Mouse (Mus musculus): ENCODE measurements around the gene Tubb4b. TPM values are rescaled to one million over a fixed set of nuclear protein-coding genes. Genes with fewer than 3 reads are reported as not detected.
"Not testable (repeated sequence)": the region's sequence is repeated elsewhere in the genome, so short reads cannot be mapped to it uniquely, and the experiment has no call there.

Gene Tubb4b
- 100 to 1,000 TPM; 415 to 442 TPM for total RNA-seq (2021)

- DNase-seq: no peak
Observed at GRCm38 (mm10) chr2:25224492-25224765, at the start of gene Tubb4b. Gene Tubb4b, minus strand, starts transcription at chr2:25224702.

GRCm38 (mm10) chr2:25273010-25273409, 48.5 kb upstream of the Tubb4b start:
- no peak for DNase-seq

GRCm38 (mm10) chr2:25272515-25272914, 48.0 kb upstream of the Tubb4b start:
- no peak for DNase-seq

DNA sequence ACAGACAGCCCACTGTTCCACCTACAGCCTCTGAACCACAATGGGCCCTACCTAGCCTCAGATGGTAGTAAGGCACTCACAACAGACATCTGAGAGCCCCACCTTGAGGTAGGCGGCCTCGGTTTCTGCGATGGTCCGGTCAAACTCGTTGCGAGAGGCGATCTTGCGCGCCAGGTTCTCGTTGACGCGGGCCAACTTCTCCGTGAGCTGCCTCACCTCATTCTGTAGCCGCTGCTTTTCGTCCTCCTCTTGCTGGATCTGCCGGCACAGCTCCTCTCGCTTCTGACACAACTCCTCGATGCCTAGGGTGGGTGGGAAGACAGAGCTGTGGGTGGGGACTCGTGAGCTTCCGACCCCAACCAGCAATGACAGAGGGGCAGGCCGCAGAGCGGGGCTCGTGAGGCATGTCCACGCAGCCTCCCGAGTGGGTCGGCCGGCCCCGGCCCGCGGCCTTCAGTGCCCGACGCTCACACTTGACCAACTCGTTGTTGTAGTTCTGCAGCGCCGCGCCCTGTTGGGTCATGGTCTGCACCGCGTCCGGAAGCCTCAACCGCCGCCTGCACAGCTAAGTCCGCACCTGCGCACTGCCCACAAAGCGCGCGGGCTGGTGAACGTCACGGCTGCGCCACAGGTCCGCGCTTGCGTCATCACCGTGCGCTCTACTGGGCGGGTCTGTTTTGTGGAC, 47.5 kb upstream of the Tubb4b start, which contains the start of the genes Ssna1 and Anapc2:
Gene Ssna1, minus strand, starts transcription at position 612 of the 685 bp plus-strand sequence.
Gene Anapc2, plus strand, starts transcription at position 652 of the 685 bp plus-strand sequence.
- peak; percentile 98 for DNase-seq

GRCm38 (mm10) chr2:25267746-25268309, 43.3 kb upstream of the Tubb4b start:
- DNase-seq: no peak

DNA sequence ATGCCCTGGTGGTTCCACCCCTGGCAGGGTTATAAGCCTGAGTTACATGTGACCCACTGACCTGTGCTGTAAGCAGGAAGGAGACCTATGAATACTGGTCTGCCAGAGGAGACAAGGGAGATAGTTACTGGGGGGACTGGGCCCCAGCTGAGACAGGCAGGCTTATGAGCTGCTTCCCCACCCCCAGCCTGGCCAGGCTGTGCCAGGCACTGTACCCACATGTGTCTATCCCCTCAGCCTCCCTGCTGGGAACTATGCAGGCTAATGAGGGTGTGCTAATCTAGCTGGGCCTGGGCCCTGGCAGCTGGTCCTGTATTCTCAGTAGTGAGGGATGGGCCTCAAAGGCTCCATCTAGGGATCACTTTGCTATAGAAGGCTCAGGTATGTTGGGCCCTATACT, 42.7 kb upstream of the Tubb4b start:
- no peak for DNase-seq

DNA sequence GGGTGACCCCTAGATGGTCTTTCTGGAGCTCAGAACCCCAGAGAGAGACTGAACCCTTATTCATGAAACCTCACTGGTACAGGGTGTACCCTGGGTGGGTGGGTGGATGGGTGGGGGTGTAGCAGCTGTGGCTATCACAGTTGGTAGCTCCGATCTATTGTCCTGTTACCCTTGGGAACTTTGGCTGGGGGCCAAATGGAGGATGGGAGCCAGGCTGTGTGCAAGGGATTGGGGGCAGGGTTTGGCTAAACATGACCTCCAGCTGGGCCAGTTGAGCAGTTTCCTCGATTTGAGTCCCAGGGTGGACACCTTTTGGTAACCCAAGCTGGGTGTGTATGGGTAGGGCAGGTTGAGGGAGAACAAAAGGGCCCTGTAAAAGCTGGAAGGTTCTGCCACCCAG, 42.2 kb upstream of the Tubb4b start:
- peak; percentile 51 for DNase-seq

DNA sequence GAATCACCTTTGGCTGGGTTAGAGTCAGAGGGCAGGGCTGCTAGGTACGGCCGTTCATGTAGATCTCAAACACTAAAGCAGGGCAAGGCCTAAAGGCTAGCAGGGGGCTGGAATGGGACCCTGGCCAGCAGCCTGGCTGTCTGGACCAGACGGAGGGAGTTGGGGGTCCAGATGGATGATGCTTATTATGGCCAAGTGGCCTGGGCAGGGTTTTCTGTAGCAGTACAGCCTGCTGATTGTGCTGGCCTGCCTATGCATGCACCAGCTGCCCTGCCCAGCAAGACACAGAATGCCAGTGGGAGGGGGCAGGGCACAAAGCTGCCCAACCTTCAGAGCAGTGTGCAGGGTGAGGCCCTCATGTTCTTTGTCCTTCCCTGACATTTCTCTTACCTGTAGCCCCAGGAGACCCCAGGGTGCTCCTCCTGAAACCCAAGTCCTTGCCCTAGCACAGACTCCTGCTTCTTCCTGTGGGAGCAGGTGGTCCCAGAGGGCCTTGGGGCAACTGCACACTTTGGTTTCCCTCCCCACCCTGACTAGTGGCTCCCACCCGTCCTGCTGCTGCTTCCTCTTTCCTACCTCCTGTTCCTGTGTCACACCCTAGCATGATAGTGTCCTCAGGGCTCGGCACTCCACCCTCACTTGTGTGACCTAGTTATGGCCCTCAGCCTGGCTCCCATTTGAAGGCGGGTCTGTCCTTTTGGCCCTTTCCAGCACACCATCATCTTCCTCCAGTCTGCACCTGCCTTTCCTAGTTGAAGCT, 41.6 kb upstream of the Tubb4b start:
- DNase-seq: no peak

- DNase-seq: no peak
Observed at GRCm38 (mm10) chr2:25264851-25265250, 40.3 kb upstream of the Tubb4b start.

DNA sequence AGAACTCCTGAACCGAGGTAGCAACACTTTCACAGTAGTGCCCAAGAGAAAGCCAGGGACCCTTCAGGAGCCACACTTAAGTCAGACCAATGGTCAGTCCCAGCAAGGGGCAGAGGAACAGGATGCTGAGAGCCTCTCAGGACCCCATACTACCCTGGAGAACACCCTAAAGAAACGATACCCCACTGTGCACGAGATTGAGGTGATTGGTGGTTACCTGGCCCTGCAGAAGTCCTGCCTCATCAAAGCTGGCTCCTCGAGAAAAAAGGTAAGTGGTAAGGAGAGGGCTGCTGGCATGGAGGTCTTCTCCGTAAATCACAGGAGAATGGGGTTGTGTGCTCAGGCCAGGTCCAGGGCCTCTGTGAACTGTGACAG, 39.8 kb upstream of the Tubb4b start:
- no peak for DNase-seq

DNA sequence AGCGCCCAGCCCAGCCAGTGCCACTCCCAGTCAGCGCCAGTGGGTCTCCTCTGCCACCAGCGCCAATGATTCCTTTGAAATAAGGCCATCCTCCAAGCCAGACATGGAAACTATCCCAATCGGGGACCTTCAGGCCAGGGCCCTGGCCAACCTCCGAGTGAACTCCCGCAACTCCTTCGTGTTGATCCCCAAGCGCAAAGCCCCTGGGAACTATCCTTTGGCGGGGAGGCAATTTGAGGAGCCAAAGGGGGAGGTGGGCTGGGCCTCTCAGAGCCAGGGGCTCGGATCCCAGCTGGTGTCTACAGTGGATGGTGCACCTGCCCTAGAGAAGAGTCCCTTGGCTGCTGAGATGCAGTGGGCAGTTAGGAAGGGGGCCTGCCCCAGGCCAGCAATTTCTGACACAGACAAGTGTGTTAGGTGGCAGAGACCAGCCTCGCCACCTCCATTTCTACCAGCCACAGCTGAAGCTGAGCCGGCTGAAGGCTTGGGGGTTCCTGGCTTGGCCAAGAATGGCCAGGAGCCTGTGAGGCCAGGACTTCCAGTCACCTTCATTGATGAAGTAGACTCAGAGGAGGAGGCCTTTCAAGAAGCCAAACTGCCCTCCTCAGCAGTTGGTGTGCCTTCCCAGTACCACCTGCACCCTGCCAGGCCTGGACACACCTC, 39.3 kb upstream of the Tubb4b start:
- no peak for DNase-seq

GRCm38 (mm10) chr2:25262795-25263622, 38.5 kb upstream of the Tubb4b start:
- DNase-seq: peak; percentile 36

- peak; percentile 93 for DNase-seq
Observed at GRCm38 (mm10) chr2:25262291-25262767, 37.8 kb upstream of the Tubb4b start, which contains the start of gene Tprn. Gene Tprn, plus strand, starts transcription at chr2:25262618.

DNA sequence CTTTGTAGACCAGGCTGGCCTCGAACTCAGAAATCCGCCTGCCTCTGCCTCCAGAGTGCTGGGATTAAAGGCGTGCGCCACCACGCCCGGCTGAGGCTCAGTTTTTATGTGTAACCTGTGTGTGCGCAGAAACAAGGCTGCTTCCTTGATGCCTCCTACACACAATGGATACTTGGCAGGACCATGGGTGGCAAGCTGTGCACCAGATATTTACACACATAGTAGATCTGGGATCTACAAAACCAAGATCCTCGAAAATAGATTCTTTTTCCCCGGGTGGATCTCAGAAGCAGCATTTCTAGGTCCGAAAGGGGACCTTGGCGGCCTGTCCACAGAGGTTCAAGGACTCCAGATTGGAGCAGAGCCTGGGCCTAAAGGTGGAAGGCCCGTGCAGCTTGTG, 37.4 kb upstream of the Tubb4b start:
- no peak for DNase-seq

DNA sequence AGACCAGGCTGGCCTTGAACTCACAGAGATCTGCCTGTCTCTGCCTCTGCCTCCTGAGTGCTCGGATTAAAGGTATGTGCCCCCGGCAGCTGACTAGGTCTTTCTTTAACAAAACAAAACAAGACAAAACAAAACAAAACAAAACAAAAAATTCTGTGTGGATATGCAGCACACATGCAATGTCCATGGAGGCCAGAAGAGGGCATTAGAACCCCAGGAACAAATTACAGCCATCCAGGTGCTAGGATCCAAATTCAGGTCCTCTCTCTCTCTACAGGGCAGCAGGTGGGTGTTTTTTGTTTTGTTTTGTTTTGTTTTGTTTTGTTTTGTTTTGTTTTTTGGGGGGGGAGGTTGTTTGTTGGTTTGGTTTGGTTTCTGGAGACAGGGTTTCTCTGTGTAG, 34.4 kb upstream of the Tubb4b start:
- no peak for DNase-seq

GRCm38 (mm10) chr2:25257250-25257649, 32.7 kb upstream of the Tubb4b start:
- DNase-seq: not testable (repeated sequence)

DNA sequence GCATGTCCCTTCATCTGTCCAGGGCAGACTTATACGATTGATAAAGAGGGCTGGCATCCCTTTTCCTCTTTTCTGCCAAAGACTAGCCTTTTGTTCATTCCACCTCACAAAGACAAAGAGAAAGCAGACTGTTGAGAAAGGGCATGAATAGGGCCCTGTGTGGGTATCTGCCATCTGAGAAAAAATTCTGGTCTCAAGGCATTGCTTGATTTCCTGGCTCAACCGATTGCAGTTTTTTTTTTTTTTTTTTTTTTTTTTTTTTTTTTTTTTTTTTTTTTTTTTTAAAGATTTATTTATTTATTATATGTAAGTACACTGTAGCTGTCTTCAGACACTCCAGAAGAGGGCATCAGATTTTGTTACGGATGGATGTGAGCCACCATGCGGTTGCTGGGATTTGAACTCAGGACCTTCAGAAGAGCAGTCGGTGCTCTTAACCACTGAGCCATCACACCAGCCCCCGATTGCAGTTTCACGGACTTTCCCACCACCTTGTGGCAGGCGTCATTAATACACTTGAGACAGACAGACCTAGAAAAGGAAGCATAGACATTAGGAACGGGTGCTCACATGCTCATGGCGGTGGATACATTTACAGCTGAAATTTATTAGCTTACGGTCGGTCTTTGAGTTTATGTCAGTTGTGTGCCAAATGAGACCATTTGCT, 32.1 kb upstream of the Tubb4b start:
- peak; percentile 67 for DNase-seq

DNA sequence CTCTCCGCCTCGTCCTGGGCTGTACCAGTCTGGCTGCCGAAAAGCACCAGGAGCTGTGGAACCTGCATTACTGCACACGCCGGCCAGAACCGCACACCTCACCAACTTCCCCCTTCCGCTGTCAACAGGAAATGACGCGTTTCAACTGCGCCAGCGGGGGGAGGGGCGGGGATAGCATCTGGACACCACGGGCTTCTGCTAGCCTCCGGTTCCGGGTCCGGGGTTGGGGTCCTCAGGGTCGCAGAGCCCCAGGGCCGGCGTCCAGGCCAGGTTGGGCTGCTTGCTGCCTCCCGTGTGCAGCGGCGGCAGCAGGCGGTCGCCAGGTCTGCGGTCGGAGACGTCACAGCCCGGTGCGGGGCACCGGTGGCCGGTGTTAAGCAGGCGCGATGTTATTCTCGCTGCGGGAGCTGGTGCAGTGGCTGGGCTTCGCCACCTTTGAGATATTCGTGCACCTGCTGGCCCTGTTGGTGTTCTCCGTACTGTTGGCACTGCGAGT, 30.8 kb upstream of the Tubb4b start, which contains the start of gene Tmem203:
Gene Tmem203, plus strand, starts transcription at position 156 of the 496 bp plus-strand sequence.
- DNase-seq: peak; percentile 88

GRCm38 (mm10) chr2:25252331-25252730, 27.8 kb upstream of the Tubb4b start:
- no peak for DNase-seq

DNA sequence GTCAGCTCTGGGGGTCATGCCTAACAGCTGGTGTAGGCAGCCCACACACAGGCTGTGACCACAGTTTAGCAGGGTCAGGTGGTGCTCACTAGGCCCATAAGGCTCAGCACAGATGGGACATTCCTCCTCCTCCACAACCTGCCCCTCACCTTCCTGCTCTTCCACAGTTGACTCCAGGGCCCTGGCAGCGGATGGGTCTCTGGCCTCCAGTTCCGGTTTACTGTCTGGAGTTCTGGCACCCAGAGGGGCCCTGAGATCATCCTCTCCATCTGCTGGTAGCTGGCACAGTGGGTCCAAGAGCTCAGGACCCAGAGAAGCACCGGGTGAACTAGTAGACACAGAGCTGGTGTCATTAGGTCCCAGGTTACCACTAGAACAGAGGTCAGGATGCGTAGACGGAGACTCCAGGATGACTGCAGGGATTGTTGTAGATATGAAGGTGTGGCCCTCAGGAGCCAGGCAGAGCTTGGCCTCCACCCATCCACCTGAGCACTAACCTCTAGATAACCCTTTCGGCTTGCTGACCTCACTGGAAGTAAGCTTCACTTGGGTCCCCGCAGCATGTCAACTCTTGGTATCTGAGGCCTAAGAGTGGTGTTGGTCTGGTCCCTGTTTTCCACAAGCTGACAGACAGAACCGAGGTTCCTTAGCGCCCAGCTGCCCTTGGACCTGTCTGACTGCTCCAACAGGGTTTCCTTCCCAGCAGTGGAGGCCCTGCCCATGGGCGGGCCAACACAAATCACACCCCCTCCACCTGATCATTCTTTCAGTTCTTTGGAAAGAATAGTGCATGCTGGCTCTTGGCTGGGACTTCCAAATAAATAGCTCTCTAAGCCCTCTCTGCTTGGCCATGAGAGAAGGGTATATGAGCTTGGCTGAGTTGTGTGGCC, 21.9 kb upstream of the Tubb4b start, which contains the start of gene AL732309.1:
Gene AL732309.1, minus strand, starts transcription at position 681 of the 890 bp plus-strand sequence.
- no peak for DNase-seq
